Mouse (Mus musculus): ENCODE measurements around the gene Slc9a9.

GRCm38 (mm10) chr9:95125683-95126082, 456.0 kb downstream of the Slc9a9 start:
- TF ChIP-seq CTCF (IDR thresholded peaks at IDR 0.05; ENCODE audit: borderline replicate concordance, insufficient read depth, low read depth, low read length) (no peak), POLR2A (IDR thresholded peaks at IDR 0.05; ENCODE audit: borderline replicate concordance, insufficient read depth, low read length) (no peak)

Data from cerebellum, adult 2 months (tissue).